Mouse (Mus musculus) NIH3T3 (cell line): Measurements from ENCODE around the gene Sept7.
"Not testable (repeated sequence)": the region's sequence is repeated elsewhere in the genome, so short reads cannot be mapped to it uniquely, and the experiment has no call there.

ENCODE experiments used
- DNase-seq: peaks from one replicate; pipeline ENCODE4 v3.0.0-alpha.2; 2012; ENCODE audit warnings: low read depth

Gene Sept7

DNA sequence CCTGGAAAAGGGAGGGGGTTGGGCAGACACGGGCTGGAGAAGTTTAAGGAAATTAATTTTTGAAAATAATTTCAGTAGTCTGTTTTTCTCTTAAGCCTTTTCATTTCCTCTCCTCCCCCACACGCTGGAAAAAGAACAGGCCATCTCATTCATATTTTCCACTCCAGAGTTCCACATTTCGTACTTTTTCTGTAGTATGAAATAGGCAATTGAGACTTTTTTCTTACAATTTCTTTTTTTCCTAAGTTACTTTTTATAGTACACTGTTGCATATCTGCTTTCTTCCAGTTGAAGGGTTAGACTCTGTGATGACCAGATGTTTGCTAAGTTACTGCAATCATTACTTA, 1.2 kb downstream of the Sept7 start:
- DNase-seq, result no peak

DNA sequence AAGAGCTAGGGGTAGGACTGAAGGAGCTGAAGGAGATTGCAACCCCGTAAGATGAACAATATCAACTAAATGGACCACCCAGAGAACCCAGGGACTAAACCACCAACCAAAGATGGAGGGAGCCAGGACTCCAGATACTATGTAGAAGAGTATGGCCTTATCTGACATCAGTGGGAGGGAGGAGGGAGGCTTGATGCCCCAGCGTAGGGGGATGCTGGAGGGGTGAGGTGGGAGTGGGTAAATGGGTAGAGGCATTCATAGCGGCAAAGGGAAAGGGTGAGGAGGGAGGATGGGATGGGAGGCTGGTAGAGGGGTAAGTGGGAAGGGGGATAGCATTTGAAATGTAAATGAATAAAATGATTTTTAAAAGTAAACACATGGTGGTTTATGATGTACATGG, 8.2 kb downstream of the Sept7 start:
- DNase-seq, result no peak

DNA sequence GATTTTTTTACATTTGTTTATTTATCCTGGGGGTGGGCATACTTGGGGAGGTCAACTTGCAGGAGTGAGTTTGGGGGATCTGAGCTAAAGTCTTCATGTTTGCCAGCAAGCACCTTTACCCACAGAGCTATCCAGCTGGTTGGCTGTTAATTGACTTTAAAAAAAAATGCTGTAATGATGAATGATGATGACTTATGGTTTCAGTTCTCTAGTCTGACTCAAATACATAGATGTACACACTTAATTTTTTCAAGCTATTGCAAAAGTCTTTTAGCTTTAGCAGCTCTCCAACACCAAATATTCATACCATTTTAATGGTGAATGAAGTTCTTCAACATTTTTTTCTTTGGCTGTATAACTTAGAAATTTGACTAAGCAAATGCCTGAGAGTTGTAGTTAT, 8.7 kb downstream of the Sept7 start:
- DNase-seq, result no peak

DNA sequence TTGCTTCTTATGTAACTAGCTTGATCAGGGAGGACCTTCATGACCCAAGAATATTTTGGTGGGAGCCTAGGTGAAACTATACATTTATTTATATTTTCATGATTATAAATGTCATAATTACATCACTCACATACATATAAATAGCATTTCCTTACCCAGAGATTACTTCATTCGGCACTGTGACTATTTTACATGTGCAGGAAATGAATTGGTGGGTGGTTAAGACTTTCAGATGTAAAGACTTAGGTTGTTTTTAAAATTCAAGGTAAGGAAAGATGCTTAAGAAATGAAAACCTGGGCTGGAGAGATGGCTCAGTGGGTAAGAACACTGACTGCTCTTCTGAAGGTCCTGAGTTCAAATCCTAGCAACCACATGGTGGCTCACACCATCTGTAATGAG, 9.8 kb downstream of the Sept7 start:
- no peak for DNase-seq

DNA sequence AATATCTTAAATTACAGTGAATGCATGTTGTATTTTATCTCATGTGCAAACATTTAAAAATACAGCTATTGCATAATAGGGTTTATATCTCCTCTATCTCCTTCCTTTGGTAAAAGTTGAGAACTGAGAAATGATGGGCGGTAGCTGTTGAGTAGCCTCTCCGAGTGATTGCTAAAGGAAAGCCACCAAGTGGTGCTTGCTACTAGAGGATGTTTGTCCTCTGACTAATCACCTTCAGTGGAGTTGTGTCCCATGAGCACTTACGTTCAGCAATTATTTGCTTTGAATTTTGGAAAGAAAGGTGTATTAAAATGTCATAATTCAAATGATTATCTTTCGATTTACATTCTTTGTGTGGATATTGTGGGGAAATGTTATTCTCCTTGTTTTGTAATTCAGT, 13.6 kb downstream of the Sept7 start:
- no peak for DNase-seq

DNA sequence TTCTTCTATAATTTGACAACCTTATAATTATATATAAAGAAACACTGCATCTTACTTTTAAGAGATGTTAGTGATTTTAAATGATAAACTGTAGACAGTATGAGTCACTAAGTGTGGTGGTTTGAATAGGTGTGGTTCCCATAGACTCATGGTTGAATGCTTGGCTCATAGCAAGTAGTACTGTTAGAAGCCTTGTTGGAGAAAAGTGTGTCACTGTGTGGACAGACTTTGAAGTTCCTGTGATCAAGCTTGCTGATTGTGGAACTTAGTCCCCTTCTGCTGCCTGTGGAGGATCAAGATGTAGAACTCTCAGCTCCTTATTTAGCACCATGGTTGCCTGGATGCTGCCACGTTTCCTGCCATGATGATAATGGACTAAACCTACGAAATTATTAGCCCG, 14.9 kb downstream of the Sept7 start:
- no peak for DNase-seq

DNA sequence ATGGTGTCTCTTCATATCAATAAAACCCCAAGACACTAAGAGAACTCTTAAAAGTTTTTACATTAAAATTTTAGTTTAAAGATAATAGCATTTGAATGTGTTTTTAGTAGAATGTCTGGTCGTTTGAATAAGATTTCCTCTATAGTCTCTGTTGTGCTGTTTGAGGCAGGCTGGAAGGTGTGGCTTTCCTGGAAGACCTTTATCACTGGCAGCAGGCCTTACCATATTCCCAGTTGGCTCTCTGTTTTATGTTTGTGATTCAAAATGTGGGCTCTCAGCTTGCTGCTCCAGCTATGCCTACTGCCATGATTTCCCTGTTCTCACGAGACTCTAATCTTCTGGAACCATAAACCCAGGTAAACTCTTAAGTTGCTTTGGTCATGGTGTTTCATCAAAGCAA, 15.3 kb downstream of the Sept7 start:
- DNase-seq, result no peak

DNA sequence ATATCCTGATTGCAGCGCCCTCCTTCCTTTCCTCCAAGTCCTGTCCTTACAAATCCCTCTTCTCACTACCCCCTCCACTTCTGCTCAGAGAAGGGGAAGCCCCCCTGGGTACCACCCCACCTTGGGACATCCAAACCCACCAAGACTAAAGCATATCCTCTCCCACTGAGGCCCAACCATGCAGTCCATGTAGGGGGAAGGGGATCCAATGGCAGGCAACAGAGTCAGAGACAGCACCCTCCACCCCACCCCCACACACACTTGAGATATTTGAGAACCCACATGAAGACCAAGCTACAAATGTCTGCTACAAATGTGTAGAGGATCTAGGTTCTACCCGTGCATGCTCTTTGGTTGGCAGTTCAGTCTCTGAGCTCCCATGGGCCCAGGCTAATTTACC, 19.7 kb downstream of the Sept7 start:
- DNase-seq, result no peak

DNA sequence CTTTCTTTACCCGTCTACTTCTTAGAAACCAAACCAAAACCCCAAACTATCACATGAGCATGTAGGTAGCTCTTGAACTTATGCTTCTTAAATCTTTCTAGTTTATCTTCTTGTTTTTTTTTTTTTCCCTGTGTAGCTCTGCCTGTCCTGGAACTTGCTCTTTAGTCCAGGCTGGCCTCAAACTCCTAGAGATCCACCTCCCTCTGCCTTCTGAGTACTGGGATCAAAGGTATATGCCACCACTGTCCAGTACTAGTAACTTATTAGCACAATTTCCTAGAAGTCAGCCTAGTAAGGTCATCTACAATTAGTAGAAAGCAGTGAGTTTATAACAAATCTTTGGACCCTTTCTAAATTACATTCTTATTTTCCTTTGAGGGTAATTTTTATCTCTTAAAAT, 37.6 kb downstream of the Sept7 start:
- no peak for DNase-seq

DNA sequence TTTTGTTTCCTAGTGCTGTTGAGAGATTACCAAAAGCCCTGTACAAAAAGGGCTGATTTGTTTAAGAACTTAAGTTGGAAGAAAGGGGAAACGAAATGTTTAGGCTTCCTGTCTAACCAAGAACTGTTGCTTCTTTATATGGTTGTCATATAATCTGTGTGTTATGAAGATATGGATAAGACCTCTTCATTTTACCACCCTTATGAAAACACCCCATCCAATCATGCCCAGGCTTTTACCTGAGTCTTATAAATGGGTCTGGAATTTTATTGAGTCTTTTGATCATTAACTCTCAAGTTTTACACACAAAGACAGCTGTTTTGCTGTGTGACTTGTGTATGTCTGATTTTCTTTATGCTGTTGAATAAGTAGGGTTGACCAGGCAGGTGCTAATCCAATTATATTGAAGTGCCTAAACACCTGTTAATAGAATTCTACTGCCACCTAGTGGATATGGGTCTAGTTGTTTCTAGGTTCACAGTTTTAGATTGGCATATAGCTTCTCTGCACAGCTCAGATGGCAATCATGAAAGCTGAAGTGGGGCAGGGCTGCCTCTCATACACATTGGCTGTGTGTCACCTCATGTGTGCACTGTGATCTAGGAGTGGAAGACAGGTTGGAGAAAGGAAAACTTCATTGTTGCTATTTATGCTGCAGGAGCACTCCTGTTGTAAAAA, 57.4 kb downstream of the Sept7 start:
- DNase-seq, result peak; percentile 77

DNA sequence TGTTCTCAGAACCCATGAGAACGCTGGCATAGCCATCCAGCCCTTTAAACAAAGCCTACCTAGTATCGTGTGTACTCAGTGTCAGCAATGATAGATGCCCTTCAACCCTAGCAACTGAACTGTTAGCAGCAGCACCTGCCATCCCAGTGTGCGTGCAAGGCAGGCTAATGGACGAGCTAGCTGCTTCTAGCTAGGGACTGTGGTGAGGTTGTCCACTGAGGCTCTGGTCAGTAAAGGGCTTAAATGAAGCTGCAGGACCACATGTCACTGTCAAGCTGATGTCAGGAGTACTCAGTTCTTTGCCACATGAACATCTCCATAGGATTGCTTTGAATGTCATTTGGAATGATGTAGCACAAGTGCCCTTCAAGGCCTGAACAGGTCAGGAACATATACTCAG, 62.1 kb downstream of the Sept7 start:
- no peak for DNase-seq

DNA sequence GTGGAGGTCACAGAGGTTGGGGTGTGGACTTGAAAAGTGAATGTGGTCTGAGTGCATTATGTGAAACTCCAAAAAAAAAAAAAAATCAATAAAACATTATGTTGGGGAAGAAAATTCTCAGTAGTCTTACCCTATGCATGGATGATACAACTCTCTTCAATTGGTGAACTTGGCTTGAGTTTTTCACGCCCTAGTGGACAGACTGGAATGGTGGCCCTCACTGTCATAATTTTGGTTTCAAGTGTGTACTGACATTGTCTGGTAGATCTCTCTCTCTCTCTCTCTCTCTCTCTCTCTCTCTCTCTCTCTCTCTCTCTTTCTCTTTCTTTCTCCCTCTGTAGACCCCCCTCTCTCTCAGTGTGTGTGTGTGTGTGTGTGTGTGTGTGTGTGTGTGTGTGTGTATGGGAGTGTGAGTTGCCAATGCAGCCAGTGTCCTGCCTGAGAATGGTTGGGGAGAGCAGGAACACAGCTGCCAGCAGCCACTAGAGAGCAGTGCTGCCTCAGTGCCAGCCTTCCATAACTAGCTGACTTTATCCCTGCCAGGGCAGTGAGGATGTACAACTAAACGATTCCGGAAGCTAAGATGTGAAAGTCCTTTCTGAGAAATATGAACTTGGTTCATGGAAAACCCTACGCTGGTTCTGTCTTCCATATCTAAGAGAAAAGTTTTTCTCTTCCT, 65.7 kb downstream of the Sept7 start:
- peak; percentile 67 for DNase-seq

DNA sequence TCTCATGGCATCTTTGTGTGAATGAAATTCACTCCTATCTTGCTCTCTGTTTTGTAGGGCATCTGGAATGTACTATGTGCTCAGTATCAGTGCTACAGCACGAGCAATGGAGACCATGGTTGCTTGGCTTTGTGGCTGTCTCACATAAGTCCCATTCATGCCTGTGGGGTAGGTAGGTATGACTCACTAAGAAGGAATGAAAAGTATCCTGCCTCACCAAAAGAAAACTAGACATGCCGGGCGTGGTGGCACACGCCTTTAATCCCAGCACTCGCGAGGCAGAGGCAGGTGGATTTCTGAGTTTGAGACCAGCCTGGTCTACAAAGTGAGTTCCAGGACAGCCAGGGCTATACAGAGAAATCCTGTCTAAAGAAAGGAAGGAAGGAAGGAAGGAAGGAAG, 67.4 kb downstream of the Sept7 start:
- not testable (repeated sequence) for DNase-seq

DNA sequence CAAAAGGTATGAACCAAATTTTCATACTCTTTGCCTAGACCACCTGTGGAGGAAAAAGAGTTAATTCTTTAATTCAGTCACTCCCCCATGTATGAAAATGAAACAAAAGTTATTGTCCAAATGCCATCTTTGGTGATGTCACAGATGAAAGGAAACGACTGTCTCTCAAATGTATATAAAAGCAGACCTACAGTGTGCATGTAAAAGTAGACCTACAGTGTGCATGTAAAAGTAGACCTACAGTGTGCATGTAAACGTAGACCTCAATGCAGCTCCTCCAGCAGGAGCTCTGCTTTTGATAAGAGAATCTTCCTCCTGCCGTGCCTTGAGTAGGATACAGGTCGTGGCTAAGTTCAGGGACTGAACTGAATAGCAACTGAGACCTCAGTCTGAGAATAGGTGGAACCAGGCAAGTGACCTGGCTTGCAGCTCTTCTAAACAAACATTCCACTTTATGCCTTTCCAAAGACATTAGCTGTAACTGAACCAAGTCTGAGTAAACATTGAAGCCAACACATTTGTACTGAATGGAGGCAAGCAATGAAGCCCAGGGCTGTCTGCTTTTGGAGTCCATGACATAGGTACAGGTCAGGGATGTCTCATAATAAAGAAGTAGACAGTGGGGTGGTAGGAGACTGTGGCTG, 75.6 kb downstream of the Sept7 start:
- no peak for DNase-seq

DNA sequence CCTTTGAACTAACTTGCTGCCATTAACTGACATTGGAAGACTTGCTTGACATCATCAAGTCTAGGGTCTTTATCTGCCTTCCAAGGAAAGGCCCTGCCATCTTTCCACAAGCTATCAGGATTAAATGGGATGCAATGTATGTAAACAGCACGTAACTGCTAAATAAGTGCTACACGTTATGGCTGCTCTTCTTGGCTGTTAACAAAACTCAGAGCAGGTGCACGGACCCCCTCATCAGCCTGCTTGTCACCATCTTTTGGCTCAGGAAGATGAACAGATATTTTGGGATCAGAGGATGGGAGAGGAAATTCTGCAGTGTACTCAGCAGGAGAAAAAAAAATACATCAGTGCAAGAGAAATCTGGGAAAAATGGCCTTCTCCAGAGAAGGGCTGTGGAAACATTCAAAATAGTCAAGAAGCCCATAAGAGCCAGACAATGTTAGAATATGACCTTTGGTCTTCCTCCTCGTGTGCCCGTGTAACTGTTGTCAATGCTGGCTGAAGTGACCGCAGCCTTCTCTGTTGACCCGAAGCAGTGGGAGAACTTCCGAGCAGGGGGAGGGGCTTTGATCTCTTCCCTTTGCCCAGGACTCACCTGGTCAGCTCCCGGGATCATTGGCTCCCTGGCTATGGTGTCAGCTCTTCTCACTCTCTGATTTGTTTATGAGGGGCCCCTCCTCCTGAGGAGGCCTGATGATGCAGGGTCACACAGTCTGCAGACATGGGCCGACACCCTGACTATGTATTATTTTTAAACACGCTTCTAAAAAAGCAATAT, 76.9 kb downstream of the Sept7 start:
- no peak for DNase-seq

DNA sequence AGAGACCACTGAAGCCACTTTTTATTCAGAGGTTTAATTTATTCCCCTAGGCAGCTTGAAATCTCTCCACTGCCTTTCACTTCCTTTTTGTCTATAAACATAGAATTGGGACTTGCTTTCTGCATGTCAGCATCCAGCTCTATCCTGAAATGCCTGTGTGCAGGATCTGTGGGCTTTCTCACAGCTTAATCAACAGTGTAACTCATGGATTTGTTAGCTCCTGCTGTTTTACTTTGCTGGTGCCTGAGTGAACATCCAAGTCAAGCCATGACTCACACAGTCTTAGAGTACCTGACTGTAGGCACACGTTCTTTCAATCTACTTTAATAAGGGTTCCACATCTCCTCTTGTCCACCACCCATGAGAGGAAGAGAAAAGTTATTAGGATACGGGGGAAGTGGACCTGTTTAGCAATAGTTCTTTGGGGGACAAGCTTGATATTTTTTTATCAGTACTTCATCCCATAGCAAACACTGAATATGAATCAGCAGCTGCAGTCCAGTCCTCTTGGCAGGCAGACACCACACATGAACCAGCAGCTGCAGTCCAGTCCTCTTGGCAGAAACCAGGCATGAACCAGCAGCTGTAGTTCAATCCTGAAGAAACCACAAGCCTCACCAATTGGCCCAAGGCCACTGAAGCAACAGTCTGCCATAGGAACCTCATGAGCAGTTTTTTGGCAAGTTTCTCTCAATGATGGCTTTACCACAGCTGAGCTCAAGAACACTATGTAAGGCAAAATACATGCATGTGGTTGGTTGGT, 85.4 kb downstream of the Sept7 start:
- DNase-seq, result peak; percentile 72

DNA sequence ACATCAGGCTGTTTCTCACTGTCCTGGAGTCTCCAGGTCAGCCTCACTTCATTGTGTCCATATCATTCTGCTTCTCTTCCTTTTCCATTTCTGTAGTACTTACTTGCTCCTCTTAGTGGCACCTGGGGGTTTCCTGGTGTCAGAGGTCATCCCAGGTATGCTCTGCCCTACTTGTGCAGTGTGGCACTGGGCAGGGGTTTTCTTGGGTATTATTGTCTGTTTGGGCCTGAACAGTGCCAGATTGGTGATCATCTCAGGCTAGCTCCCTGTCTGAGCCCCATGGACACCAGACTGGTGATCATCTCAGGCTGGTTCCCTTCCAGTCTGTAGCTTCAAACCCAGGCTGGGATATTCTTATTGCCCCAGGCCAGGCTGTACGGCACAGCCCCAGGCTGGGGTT, 88.2 kb downstream of the Sept7 start:
- no peak for DNase-seq

DNA sequence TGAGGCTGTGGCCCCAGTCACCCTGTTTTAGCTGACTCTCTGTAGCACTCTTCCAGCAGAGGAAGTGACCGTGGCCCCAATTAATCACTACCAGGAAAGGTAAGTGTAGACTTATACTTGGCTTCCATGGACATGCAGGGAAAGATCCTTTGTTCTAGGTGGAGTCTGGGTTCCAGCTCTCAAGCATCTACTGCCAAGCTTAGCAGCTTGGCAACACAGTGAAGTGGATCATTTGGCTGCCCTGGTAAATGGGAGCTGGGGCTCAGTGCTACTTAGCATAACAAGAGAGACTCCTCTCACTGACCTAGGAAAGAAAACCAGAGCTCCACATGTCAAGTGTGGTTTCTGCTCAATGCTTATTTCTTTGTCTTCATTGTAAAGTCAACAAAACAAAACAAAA, 101.5 kb downstream of the Sept7 start:
- DNase-seq, result no peak

DNA sequence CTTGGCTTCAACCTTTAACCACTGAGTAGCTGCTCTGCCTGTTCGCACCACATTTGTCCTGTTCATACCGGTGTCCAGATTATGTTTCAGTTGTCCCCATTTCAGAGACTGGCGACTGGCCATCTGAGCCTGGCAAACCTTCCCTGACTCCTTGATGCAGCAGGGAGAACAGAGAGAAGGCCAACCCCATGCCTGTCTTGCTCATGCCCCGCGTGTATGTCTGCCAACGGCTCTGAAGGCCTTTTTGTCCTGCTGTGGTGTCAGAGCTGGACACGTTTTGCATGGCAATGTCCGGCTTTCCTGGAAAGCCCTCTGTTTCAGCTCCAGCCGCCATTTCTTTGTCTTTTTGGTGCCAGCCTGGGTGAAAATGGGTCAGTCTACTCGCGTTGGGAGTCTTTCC, 103.6 kb downstream of the Sept7 start:
- no peak for DNase-seq

DNA sequence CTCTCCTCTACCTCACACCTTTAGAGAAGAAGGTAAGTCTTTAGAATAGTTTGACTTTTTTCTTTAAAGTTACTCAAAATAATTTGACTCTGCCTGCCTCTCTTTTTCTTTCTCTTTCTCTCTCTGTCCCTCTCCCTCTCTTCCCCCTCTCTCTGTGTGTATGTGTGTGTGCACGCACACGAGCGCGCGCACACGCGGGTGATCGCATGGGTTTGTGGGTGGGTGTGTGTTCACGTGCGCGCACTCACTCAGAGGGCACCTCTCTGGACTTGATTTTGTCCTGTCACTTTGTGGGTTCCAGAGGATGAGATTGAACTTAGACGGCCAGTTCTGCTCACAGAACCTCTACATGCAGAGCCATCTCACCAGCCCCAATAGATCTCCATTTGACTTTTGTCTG, 105.3 kb downstream of the Sept7 start:
- no peak for DNase-seq

DNA sequence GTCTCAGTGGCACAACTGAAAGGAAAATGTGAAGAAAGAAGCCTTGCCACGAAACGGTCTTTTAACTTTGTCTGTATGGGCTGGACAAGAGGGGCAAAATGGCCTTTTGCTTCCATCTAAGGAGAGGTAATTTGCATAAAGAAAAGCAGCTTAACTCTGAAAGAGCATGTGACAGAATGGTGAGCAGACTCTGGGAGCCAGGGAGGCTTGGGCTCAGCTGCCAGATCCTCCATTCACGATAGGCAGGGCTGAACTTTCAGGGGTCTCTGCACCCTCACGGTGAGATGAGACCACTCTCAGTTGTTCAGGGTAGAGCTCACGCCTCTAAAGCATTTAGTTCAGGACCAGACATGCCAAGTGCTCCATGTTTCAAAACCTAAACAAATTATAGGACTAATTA, 105.8 kb downstream of the Sept7 start:
- DNase-seq, result no peak
